Mouse (Mus musculus) spleen, adult 2 months (tissue): ENCODE results near the gene Rps2.

ENCODE experiments used
- CTCF ChIP-seq: fragments of 200-500 bp; IDR thresholded peaks from 2 replicates; pipeline ENCODE4 v1.5.1; 2011; ENCODE audit warnings: mild to moderate bottlenecking, inconsistent platforms; ENCODE audit not compliant: insufficient read depth, insufficient read length, insufficient replicate concordance; ENCODE audit errors: extremely low read depth
- POLR2A ChIP-seq: fragments of 200-500 bp; IDR thresholded peaks from 2 replicates; pipeline ENCODE4 v1.6.1; 2011; ENCODE audit warnings: low read depth, low read length, inconsistent platforms

GRCm38 (mm10) chr17:24677500-24678080, 40.3 kb upstream of the Rps2 start:
- TF ChIP-seq CTCF, result no peak
- TF ChIP-seq POLR2A, result no peak
